Mouse (Mus musculus): ENCODE results near the gene Tnrc6b. TPM values are rescaled to one million over a fixed set of nuclear protein-coding genes. Genes with fewer than 3 reads are reported as not detected.

Gene Tnrc6b
- polyA plus RNA-seq, 1 experiment, result 8.2 TPM

GRCm38 (mm10) chr15:80988331-80988730 lies 277.2 kb downstream of the Tnrc6b start:
- peaks cover 15% of the 10 kb centered on the region for H3K4me1 ChIP-seq (ENCODE audit: control insufficient read depth)
- H3K36me3 ChIP-seq (ENCODE audit: control insufficient read depth), result no peaks in the 10 kb centered on the region
- H3K4me3 ChIP-seq (replicated peaks), result no peak overlapping the region
- no peaks in the 10 kb centered on the region for H3K9me3 ChIP-seq (ENCODE audit: control insufficient read depth, low read length)
- no peaks in the 10 kb centered on the region for H3K27me3 ChIP-seq (ENCODE audit: control insufficient read depth)
- TF ChIP-seq GATA1 (IDR thresholded peaks at IDR 0.05; ENCODE audit: low read length) (no peak), TAL1 (IDR thresholded peaks at IDR 0.05; ENCODE audit: low read length) (no peak)

GRCm38 (mm10) chr15:80989712-80990111 lies 278.6 kb downstream of the Tnrc6b start:
- Histone ChIP-seq H3K4me1 (ENCODE audit: control insufficient read depth) (peaks cover 15% of the 10 kb centered on the region), H3K27me3 (ENCODE audit: control insufficient read depth) (no peaks in the 10 kb centered on the region), H3K36me3 (ENCODE audit: control insufficient read depth) (no peaks in the 10 kb centered on the region), H3K9me3 (ENCODE audit: control insufficient read depth, low read length) (no peaks in the 10 kb centered on the region), H3K4me3 (replicated peaks) (no peak overlapping the region)
- TF ChIP-seq GATA1 (IDR thresholded peaks at IDR 0.05; ENCODE audit: low read length) (no peak), TAL1 (IDR thresholded peaks at IDR 0.05; ENCODE audit: low read length) (no peak)

Other genes starting within 250 kb of the Tnrc6b start
- gene Enthd1, start 146.2 kb upstream of the Tnrc6b start, polyA plus RNA-seq (2012), result 0.05 TPM in 1 of 2 replicates, not detected in the other
- gene Grap2, start 138.7 kb upstream of the Tnrc6b start, polyA plus RNA-seq (2012), result 14.0 and 16.9 TPM in 2 replicates
- not detected in 2 replicates for gene Fam83f, start 39.5 kb upstream of the Tnrc6b start, polyA plus RNA-seq (2012)
- 0.95 and 1.7 TPM in 2 replicates for gene Adsl, start 237.2 kb downstream of the Tnrc6b start, polyA plus RNA-seq (2012)

Measured in erythroblast, embryonic 14.5 days (primary cell).